Mouse (Mus musculus) ES-Bruce4 (cell line): ENCODE data around the gene Theg. TPM values are rescaled to one million over a fixed set of nuclear protein-coding genes. Genes with fewer than 3 reads are reported as not detected.

ENCODE experiments used
- H3K27ac ChIP-seq: 2 replicates; pipeline ENCODE4 v1.5.1; 2012; ENCODE audit warnings: low read length, inconsistent platforms; ENCODE audit not compliant: insufficient read depth
- H3K27me3 ChIP-seq: 2 replicates; pipeline ENCODE4 v1.6.1; 2012; ENCODE audit warnings: mild to moderate bottlenecking, low read length, inconsistent platforms; ENCODE audit not compliant: control insufficient read depth, poor library complexity, insufficient read depth, severe bottlenecking
- H3K36me3 ChIP-seq: 2 replicates; pipeline ENCODE4 v1.6.1; 2012; ENCODE audit warnings: inconsistent platforms, mild to moderate bottlenecking, low read length, moderate library complexity; ENCODE audit not compliant: control insufficient read depth, poor library complexity, insufficient read depth, severe bottlenecking
- H3K4me1 ChIP-seq: one replicate; pipeline ENCODE4 v1.8.1; 2011; ENCODE audit warnings: low read length; ENCODE audit not compliant: control insufficient read depth, insufficient read depth
- H3K4me3 ChIP-seq: 2 replicates; pipeline ENCODE4 v1.5.1; 2011; ENCODE audit warnings: low read depth, mild to moderate bottlenecking, low read length
- H3K9ac ChIP-seq: 2 replicates; pipeline ENCODE4 v1.6.1; 2012; ENCODE audit warnings: low read depth, mild to moderate bottlenecking, inconsistent platforms; ENCODE audit not compliant: poor library complexity, severe bottlenecking
- H3K9me3 ChIP-seq: replicated peaks from 2 replicates; pipeline ENCODE4 v1.6.1; 2012; ENCODE audit warnings: mild to moderate bottlenecking, low read length, inconsistent platforms; ENCODE audit not compliant: control insufficient read depth, poor library complexity, insufficient read depth, severe bottlenecking
- CTCF ChIP-seq: IDR thresholded peaks from one replicate; pipeline ENCODE4 v1.8.1; 2011; ENCODE audit warnings: low read depth, low read length
- EP300 ChIP-seq: IDR thresholded peaks from 2 replicates; pipeline ENCODE4 v1.6.1; 2011; ENCODE audit warnings: low read depth, low read length; ENCODE audit not compliant: insufficient read depth
- POLR2A ChIP-seq: IDR thresholded peaks from one replicate; pipeline ENCODE4 v1.8.1; 2011; ENCODE audit warnings: low read length; ENCODE audit not compliant: insufficient read depth
- polyA plus RNA-seq: library from polyadenylated mRNA; stranded (reverse); fragments of >200 nt; gene quantifications from 2 replicates; pipeline ENCODE4 v1.2.4, GENCODE M21; 2011; ENCODE audit warnings: low read depth; ENCODE audit not compliant: missing spikeins, insufficient read depth, insufficient read length

The Theg gene
- polyA plus RNA-seq, 1 experiment: not detected

DNA sequence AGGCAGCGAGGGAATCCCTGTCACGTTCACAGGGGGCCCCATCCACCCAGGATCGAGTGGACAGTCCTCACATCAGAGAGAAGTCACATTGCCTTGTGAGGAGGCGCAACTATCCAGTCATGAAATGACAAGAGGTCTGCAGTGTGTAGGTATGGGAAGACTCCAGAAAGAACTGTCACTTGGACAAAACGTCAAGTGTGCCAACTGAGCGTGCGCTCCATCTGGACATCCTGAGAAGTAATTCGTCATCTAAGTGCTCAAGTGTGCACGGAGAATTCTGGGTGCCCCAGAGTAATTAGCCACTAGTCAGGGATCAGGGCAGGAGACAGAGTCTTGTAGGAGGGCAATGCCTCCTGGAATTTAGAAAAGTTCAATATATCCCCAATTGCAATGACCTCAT, 38.3 kb upstream of the Theg start:
- Histone ChIP-seq H3K9me3 (no peaks in the 10 kb centered on the region), H3K4me3 (no peak overlapping the region), H3K4me1 (no peaks in the 10 kb centered on the region), H3K9ac (no peak overlapping the region), H3K27me3 (no peaks in the 10 kb centered on the region), H3K36me3 (no peaks in the 10 kb centered on the region), H3K27ac (no peak overlapping the region)
- TF ChIP-seq POLR2A (no peak), CTCF (no peak), EP300 (no peak)

DNA sequence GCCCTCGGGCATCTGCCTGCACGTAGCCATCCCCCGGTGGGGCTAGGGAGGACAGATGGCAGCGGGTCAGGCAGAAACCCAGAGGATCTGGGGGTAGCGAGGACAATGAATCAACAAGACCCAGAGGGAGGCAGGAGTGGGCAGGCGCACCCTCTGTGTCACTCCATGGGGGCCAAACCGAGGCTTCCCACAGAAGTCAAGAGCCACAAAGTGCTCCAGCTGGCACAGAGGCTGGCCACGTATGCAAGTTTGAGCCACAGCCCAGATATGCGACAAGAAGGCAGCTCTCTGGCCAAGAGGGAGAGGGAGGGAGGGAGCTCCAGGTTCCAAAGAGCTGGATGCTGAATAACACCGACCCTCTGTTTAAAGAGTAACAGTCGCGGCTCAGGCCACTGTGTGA, 36.8 kb upstream of the Theg start:
- TF ChIP-seq CTCF (no peak), EP300 (no peak), POLR2A (no peak)
- H3K4me3 ChIP-seq: no peak overlapping the region
- H3K9me3 ChIP-seq: no peaks in the 10 kb centered on the region
- H3K9ac ChIP-seq: no peak overlapping the region
- H3K27ac ChIP-seq: no peak overlapping the region
- no peaks in the 10 kb centered on the region for H3K4me1 ChIP-seq
- H3K27me3 ChIP-seq: no peaks in the 10 kb centered on the region
- no peaks in the 10 kb centered on the region for H3K36me3 ChIP-seq

GRCm38 (mm10) chr10:79616376-79616775, 29.2 kb upstream of the Theg start:
- Histone ChIP-seq H3K36me3 (no peaks in the 10 kb centered on the region), H3K4me3 (no peak overlapping the region), H3K27ac (no peak overlapping the region), H3K9ac (no peak overlapping the region), H3K9me3 (no peaks in the 10 kb centered on the region), H3K4me1 (no peaks in the 10 kb centered on the region), H3K27me3 (no peaks in the 10 kb centered on the region)
- no peak for TF ChIP-seq CTCF
- TF ChIP-seq EP300: no peak
- no peak for TF ChIP-seq POLR2A

DNA sequence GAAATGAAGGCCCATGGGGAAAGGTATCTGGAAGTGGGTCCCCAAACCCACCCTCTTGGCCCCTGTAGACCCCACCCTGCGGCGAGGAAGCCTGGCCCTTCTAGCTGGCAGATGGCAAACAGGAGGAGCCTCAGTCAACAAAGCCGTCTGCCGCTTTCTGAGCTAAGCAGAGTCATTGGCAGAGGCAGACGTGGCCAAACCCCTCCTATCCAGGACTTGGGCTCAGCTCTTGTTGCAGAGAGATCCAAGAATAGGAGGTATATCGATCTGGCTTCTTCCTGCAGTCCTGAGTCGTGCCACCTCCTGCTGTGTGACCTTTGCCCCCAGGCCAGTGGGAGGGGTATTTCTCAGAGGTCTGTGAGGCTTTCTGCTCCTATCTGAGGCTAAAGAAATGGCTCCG, 28.7 kb upstream of the Theg start:
- H3K4me3 ChIP-seq: no peak overlapping the region
- no peak overlapping the region for H3K27ac ChIP-seq
- no peaks in the 10 kb centered on the region for H3K9me3 ChIP-seq
- no peaks in the 10 kb centered on the region for H3K36me3 ChIP-seq
- no peak overlapping the region for H3K9ac ChIP-seq
- TF ChIP-seq CTCF: no peak
- no peak for TF ChIP-seq POLR2A
- no peak for TF ChIP-seq EP300
- H3K27me3 ChIP-seq: no peaks in the 10 kb centered on the region
- H3K4me1 ChIP-seq: no peaks in the 10 kb centered on the region

- no peaks in the 10 kb centered on the region for H3K4me1 ChIP-seq
- H3K4me3 ChIP-seq: no peak overlapping the region; the same call in 1 of the 2 replicates
- no peak overlapping the region for H3K27ac ChIP-seq
- H3K9ac ChIP-seq: no peak overlapping the region
- TF ChIP-seq POLR2A (no peak), CTCF (no peak), EP300 (no peak)
- H3K9me3 ChIP-seq: no peaks in the 10 kb centered on the region
- no peaks in the 10 kb centered on the region for H3K36me3 ChIP-seq
- no peaks in the 10 kb centered on the region for H3K27me3 ChIP-seq
Observed at GRCm38 (mm10) chr10:79614305-79614643, 27.1 kb upstream of the Theg start.

GRCm38 (mm10) chr10:79613578-79614304, 26.6 kb upstream of the Theg start, which contains the start of gene C2cd4c:
Gene C2cd4c (minus strand): TSS chr10:79614025.
- no peaks in the 10 kb centered on the region for H3K36me3 ChIP-seq
- no peaks in the 10 kb centered on the region for H3K9me3 ChIP-seq
- H3K4me1 ChIP-seq: no peaks in the 10 kb centered on the region
- H3K27me3 ChIP-seq: no peaks in the 10 kb centered on the region
- peak within 1 kb of the TSS; percentile 44 for H3K9ac ChIP-seq
- TF ChIP-seq EP300 (no peak), POLR2A (no peak), CTCF (no peak)
- H3K27ac ChIP-seq: no peak within 1 kb of the TSS
- peak within 1 kb of the TSS; percentile 82 for H3K4me3 ChIP-seq
